Mouse (Mus musculus): Measurements from ENCODE around the gene Gm17175.
"Not testable (repeated sequence)": the region's sequence is repeated elsewhere in the genome, so short reads cannot be mapped to it uniquely, and the experiment has no call there.

Gene Gm17175

DNA sequence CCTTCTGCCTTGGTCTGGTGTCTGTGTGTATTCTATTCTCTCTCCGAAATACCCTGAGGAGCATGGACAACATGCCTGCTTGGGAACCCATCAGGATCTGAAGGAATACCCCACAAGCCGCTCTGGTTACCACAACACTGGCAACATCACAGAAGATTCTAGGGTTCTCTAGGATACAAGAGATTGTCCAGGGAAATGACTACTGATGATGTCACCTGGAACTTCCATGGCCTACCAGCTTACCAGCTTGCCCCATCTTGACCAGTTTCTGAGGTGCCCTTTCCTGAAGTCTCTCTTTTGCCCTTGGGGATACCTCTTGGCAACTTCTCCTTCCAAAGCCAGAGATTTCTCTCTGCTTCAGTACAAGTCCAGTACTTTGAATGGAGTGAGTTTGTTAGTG is at the start of gene Gm17175:
Gene Gm17175, minus strand, starts transcription at position 101 of the 400 bp plus-strand sequence.
- DNase-seq (ENCODE audit: low spot score in 2 of 2), result not testable (repeated sequence)

DNA sequence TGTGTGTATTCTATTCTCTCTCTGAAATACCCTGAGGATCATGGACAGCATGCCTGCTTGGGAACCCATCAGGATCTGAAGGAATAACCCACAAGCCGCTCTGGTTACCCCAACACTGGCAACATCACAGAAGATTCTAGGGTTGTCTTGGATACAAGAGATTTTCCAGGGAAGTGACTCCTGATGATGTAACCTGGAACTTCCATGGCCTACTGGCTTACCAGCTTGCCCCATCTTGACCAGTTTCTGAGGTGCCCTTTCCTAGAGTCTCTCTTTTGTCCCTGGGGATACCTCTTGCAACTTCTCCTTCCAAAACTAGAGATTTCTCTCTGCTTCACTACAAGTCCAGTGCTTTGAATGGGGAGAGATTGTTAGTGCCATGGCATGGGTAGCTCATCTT is 37.3 kb upstream of the Gm17175 start, which contains the start of gene Gm17078:
Gene Gm17078, minus strand, starts transcription at position 101 of the 400 bp plus-strand sequence.
- no peak for DNase-seq (ENCODE audit: low spot score in 2 of 2)

DNA sequence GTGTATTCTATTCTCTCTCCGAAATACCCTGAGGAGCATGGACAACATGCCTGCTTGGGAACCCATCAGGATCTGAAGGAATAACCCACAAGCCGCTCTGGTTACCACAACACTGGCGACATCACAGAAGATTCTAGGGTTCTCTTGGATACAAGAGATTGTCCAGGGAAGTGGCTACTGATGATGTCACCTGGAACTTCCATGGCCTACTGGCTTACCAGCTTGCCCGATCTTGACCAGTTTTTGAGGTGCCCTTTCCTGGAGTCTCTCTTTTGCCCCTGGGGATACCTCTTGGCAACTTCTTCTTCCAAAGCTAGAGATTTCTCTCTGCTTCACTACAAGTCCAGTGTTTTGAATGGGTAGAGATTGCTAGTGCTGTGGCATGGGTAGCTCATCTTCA is 18.2 kb upstream of the Gm17175 start, which contains the start of gene Gm17174:
Gene Gm17174, minus strand, starts transcription at position 101 of the 400 bp plus-strand sequence.
- not testable (repeated sequence) for DNase-seq (ENCODE audit: low spot score in 2 of 2)

- no peak for DNase-seq (ENCODE audit: low spot score in 2 of 2)
These were observed 21.4 kb downstream of the Gm17175 start, which contains the start of gene Gm5622 for GRCm38 (mm10) chr14:51552490-51552889. TSS of gene Gm5622 (plus strand) at chr14:51552790.
